Mouse (Mus musculus) testis, adult 2 months (tissue): ENCODE data around the gene Stradb. TPM values are rescaled to one million over a fixed set of nuclear protein-coding genes. Genes with fewer than 3 reads are reported as not detected.
A peak's percentile ranks its signal among the peaks of the same experiment; 100 is the strongest.

ENCODE experiments used
- H3K27ac ChIP-seq: fragments of 200-500 bp; 2 replicates; pipeline ENCODE4 v1.5.1; 2012; ENCODE audit warnings: low read depth, low read length; ENCODE audit not compliant: control insufficient read depth, insufficient read depth
- H3K27me3 ChIP-seq: fragments of 200-500 bp; 2 replicates; pipeline ENCODE4 v1.6.1; 2012; ENCODE audit warnings: mild to moderate bottlenecking, low read length, moderate library complexity; ENCODE audit not compliant: control insufficient read depth, insufficient read depth
- H3K36me3 ChIP-seq: fragments of 200-500 bp; 2 replicates; pipeline ENCODE4 v1.6.1; 2012; ENCODE audit warnings: mild to moderate bottlenecking, low read length; ENCODE audit not compliant: control insufficient read depth, insufficient read depth
- H3K4me1 ChIP-seq: fragments of 200-500 bp; 2 replicates; pipeline ENCODE4 v1.6.1; 2012; ENCODE audit warnings: low read length; ENCODE audit not compliant: control insufficient read depth, insufficient read depth
- H3K4me3 ChIP-seq: fragments of 200-500 bp; 2 replicates; pipeline ENCODE4 v1.5.1; 2012; ENCODE audit warnings: low read depth, mild to moderate bottlenecking, low read length, moderate library complexity, mixed read lengths; ENCODE audit not compliant: control insufficient read depth
- CTCF ChIP-seq: fragments of 200-500 bp; IDR thresholded peaks from 2 replicates; pipeline ENCODE4 v1.5.1; 2012; ENCODE audit warnings: low read depth, mild to moderate bottlenecking, inconsistent platforms, low read length, moderate library complexity; ENCODE audit not compliant: control insufficient read depth, insufficient read depth, insufficient replicate concordance
- POLR2A ChIP-seq: fragments of 200-500 bp; IDR thresholded peaks from 2 replicates; pipeline ENCODE4 v1.6.1; 2012; ENCODE audit warnings: low read depth, mild to moderate bottlenecking, inconsistent platforms, low read length, moderate library complexity; ENCODE audit not compliant: control insufficient read depth
- polyA plus RNA-seq: library from polyadenylated mRNA; depleted of rRNA; stranded (reverse); fragments of >200 nt; gene quantifications from 2 replicates; pipeline ENCODE4 v1.2.3, GENCODE M21; 2012

Stradb gene
- polyA plus RNA-seq, 1 experiment: 11.6 TPM

GRCm38 (mm10) chr1:58962865-58963264, 10.5 kb upstream of the Stradb start:
- H3K4me3 ChIP-seq: no peak overlapping the region
- H3K27ac ChIP-seq: no peak overlapping the region
- no peaks in the 10 kb centered on the region for H3K27me3 ChIP-seq
- no peak for TF ChIP-seq CTCF
- no peak for TF ChIP-seq POLR2A
- H3K4me1 ChIP-seq: no peaks in the 10 kb centered on the region
- H3K36me3 ChIP-seq: no peaks in the 10 kb centered on the region

GRCm38 (mm10) chr1:58967534-58967933, 5.8 kb upstream of the Stradb start:
- Histone ChIP-seq H3K4me3 (no peak overlapping the region), H3K4me1 (no peaks in the 10 kb centered on the region), H3K36me3 (no peaks in the 10 kb centered on the region), H3K27me3 (no peaks in the 10 kb centered on the region), H3K27ac (no peak overlapping the region)
- TF ChIP-seq POLR2A (no peak), CTCF (no peak)

DNA sequence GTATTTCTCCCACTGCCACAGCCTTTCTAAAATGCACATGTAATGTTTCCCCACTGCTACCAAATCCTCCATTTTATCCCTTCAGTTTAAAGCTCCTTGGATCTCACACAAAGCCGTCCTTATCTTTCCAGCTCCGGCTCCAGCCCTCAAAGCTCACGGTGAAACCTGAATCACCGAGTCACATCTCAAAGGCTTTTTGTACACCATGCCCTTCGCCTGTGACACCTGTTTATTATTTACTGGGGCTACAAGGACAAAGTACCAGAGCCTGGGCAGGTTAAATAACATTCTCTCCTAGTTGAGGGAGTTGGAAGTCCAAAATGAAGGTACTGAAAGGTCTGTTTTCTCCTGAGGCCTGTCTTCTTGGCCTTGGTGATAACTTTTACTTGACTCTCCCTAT, 3.3 kb upstream of the Stradb start:
- no peak for TF ChIP-seq CTCF
- TF ChIP-seq POLR2A: no peak
- H3K27ac ChIP-seq: no peak overlapping the region

GRCm38 (mm10) chr1:58971097-58971496, 2.2 kb upstream of the Stradb start:
- Histone ChIP-seq H3K36me3 (no peaks in the 10 kb centered on the region), H3K4me3 (no peak overlapping the region), H3K27ac (no peak overlapping the region), H3K4me1 (no peaks in the 10 kb centered on the region), H3K27me3 (no peaks in the 10 kb centered on the region)
- no peak for TF ChIP-seq POLR2A
- TF ChIP-seq CTCF: no peak

More for the DNA sequence above, 3.3 kb upstream of the Stradb start:
- no peak overlapping the region for H3K4me3 ChIP-seq
- no peaks in the 10 kb centered on the region for H3K27me3 ChIP-seq
- H3K36me3 ChIP-seq: no peaks in the 10 kb centered on the region
- H3K4me1 ChIP-seq: no peaks in the 10 kb centered on the region

DNA sequence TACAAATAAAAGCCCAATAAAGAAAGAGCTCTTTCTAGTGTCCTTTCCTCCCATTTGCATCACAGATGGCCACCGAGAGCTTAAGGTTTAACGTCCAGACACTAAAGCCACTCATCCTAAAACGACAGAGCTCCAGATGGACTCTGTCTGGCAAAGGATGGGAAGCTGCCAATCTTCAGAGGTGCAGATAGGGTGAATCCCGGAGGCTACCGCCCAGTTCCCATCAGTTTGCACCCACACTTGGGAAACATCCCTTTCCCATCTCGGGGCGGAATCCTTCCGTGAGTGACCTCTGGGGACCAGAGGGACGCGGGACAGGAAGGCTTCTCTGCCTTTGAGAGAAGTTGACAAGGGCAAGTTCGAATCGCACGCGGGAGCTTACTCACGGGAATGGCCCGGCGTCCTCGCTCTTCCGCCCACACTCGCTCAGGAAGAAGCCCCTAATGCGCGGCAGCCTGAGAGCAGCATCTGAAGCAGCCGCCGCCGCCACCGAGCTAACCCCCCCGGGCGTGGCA, 414 bp upstream of the Stradb start:
- no peaks in the 10 kb centered on the region for H3K4me1 ChIP-seq
- peak overlapping the region; percentile 71 for H3K27ac ChIP-seq
- H3K27me3 ChIP-seq: no peaks in the 10 kb centered on the region
- peak overlapping the region; percentile 91 for H3K4me3 ChIP-seq
- no peaks in the 10 kb centered on the region for H3K36me3 ChIP-seq
- no peak for TF ChIP-seq POLR2A
- no peak for TF ChIP-seq CTCF

DNA sequence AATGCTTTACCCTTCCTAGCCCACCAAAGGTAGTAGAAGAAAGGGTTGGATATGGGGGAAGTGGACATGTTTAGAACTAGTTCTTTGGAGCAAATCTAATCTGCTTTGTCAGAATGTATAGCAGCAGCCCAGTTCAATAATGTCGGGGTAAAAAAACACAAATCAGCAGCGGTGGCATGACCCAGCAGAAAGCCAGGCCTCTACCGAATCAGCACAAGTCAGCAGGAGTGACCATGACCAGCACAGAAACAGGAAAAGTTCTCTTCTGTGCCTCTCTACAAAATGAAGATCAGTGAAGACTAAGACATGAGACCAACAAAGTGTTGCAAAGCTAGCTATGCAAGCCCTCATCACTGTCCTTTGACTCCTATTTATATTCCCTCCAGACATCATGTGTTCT, 9.0 kb downstream of the Stradb start:
- no peak overlapping the region for H3K27ac ChIP-seq
- H3K27me3 ChIP-seq: no peaks in the 10 kb centered on the region
- H3K36me3 ChIP-seq: no peaks in the 10 kb centered on the region
- H3K4me3 ChIP-seq: no peak overlapping the region
- H3K4me1 ChIP-seq: no peaks in the 10 kb centered on the region
- TF ChIP-seq POLR2A: no peak
- TF ChIP-seq CTCF: no peak

DNA sequence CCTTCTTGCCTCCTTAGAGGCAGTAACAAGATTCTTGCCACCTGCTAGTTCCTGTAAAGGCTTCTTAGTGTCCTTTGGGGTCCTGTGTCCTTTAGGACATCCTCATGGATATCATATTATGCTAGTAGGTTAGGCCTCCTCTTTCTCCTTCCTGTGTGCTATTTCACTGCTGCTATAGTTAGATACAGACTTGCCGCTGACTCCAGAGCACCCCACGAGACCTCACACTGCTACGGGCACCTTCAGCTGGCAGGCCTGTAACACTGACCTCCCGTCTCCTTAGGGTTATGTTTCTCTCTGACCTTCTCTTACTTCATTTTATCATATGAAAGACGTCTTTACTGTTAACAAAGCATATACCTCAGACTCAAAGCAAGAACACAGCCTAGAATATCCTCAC, 11.3 kb downstream of the Stradb start:
- H3K4me1 ChIP-seq: no peaks in the 10 kb centered on the region
- no peak overlapping the region for H3K4me3 ChIP-seq
- no peaks in the 10 kb centered on the region for H3K27me3 ChIP-seq
- no peaks in the 10 kb centered on the region for H3K36me3 ChIP-seq
- H3K27ac ChIP-seq: no peak overlapping the region
- TF ChIP-seq CTCF (no peak), POLR2A (no peak)

GRCm38 (mm10) chr1:58993144-58993543, 19.8 kb downstream of the Stradb start:
- H3K4me1 ChIP-seq: no peaks in the 10 kb centered on the region
- no peak overlapping the region for H3K27ac ChIP-seq
- TF ChIP-seq CTCF (no peak), POLR2A (no peak)
- H3K27me3 ChIP-seq: no peaks in the 10 kb centered on the region
- H3K36me3 ChIP-seq: no peaks in the 10 kb centered on the region
- H3K4me3 ChIP-seq: no peak overlapping the region
